Mouse (Mus musculus) MEL (cell line): ENCODE data around the gene Ppp1r14c. TPM values are rescaled to one million over a fixed set of nuclear protein-coding genes. Genes with fewer than 3 reads are reported as not detected.

Experiments used
- DNase-seq: peaks from one replicate; pipeline ENCODE4 v3.0.0; 2011; ENCODE audit warnings: low read depth, low spot score
- H3K27ac ChIP-seq: 2 replicates; pipeline ENCODE4 v1.5.1; 2012; ENCODE audit warnings: low read depth, mild to moderate bottlenecking, control low read depth, low read length, moderate library complexity; ENCODE audit not compliant: control insufficient read depth
- H3K27me3 ChIP-seq, 2 experiments: fragments of 150-350 bp in 1 of 2; sonication (generic) in 1 of 2; 2 replicates each; pipeline ENCODE4 v1.6.1; 2012; ENCODE audit warnings: low read length in 2 of 2, mild to moderate bottlenecking in 2 of 2, improper control_type of control experiment in 1 of 2, moderate library complexity in 1 of 2; ENCODE audit not compliant: insufficient read depth in 2 of 2, control insufficient read depth in 1 of 2
- H3K36me3 ChIP-seq, 2 experiments: 2 replicates each; pipeline ENCODE4 v1.6.1; 2012 to 2014; ENCODE audit warnings: low read length in 2 of 2, improper control_type of control experiment in 1 of 2, inconsistent platforms in 1 of 2, mild to moderate bottlenecking in 1 of 2; ENCODE audit not compliant: insufficient read depth in 2 of 2, control insufficient read depth in 1 of 2
- H3K4me1 ChIP-seq, 2 experiments: fragments of 150-350 bp in 1 of 2; sonication (generic) in 1 of 2; 2 replicates each; pipeline ENCODE4 v1.6.1; 2012; ENCODE audit warnings: low read length in 2 of 2, improper control_type of control experiment in 1 of 2, mild to moderate bottlenecking in 1 of 2; ENCODE audit not compliant: insufficient read depth in 2 of 2, control insufficient read depth in 1 of 2
- H3K4me3 ChIP-seq, 2 experiments: fragments of 150-350 bp in 1 of 2; sonication (generic) in 1 of 2; 2 replicates each; pipeline ENCODE4 v1.5.1; 2012; ENCODE audit warnings: low read depth in 2 of 2, low read length in 2 of 2, mild to moderate bottlenecking in 2 of 2, moderate library complexity in 2 of 2, control low read depth in 1 of 2, improper control_type of control experiment in 1 of 2; ENCODE audit not compliant: control insufficient read depth in 1 of 2, insufficient read depth in 1 of 2
- H3K79me2 ChIP-seq: 2 replicates; pipeline ENCODE4 v1.6.1; 2012; ENCODE audit warnings: mild to moderate bottlenecking, low read length, moderate library complexity; ENCODE audit not compliant: control insufficient read depth, poor library complexity, insufficient read depth
- H3K9ac ChIP-seq: 2 replicates; pipeline ENCODE4 v1.6.1; 2012; ENCODE audit warnings: low read depth, mild to moderate bottlenecking, control low read depth, low read length, moderate library complexity; ENCODE audit not compliant: control insufficient read depth, poor library complexity, severe bottlenecking
- H3K9me3 ChIP-seq: fragments of 150-350 bp; sonication (generic); replicated peaks from 2 replicates; pipeline ENCODE4 v1.6.1; 2012; ENCODE audit warnings: mild to moderate bottlenecking, low read length, improper control_type of control experiment, moderate library complexity; ENCODE audit not compliant: insufficient read depth
- BHLHE40 ChIP-seq: IDR thresholded peaks from 2 replicates; pipeline ENCODE4 v1.6.1; 2012; ENCODE audit warnings: low read depth, mild to moderate bottlenecking, inconsistent platforms, low read length, improper control_type of control experiment, borderline replicate concordance
- CHD1 ChIP-seq: IDR thresholded peaks from 2 replicates; pipeline ENCODE4 v1.6.1; 2012; ENCODE audit warnings: low read depth, mild to moderate bottlenecking, inconsistent platforms, low read length, improper control_type of control experiment
- CHD2 ChIP-seq: IDR thresholded peaks from 2 replicates; pipeline ENCODE4 v1.6.1; 2011; ENCODE audit warnings: low read length, improper control_type of control experiment
- CTCF ChIP-seq, 3 experiments: IDR thresholded peaks in 2 of 3; conservative IDR thresholded peaks in 1 of 3; 2 replicates each; pipeline ENCODE4 v1.5.1; 2011 to 2012; ENCODE audit warnings: low read length in 3 of 3, low read depth in 2 of 3, mild to moderate bottlenecking in 2 of 3, improper control_type of control experiment in 1 of 3, inconsistent platforms in 1 of 3, mixed read lengths in 1 of 3, moderate library complexity in 1 of 3; ENCODE audit not compliant: control insufficient read depth in 1 of 3, insufficient read depth in 1 of 3, poor library complexity in 1 of 3, severe bottlenecking in 1 of 3
- ELF1 ChIP-seq: IDR thresholded peaks from 2 replicates; pipeline ENCODE4 v1.6.1; 2014; ENCODE audit warnings: low read depth, mild to moderate bottlenecking, inconsistent platforms, low read length, improper control_type of control experiment, moderate library complexity
- EP300 ChIP-seq, 2 experiments: IDR thresholded peaks; 2 replicates each; pipeline ENCODE4 v1.6.1; 2011; ENCODE audit warnings: improper control_type of control experiment in 2 of 2, low read length in 2 of 2, low read depth in 1 of 2, mild to moderate bottlenecking in 1 of 2
- ETS1 ChIP-seq: IDR thresholded peaks from 2 replicates; pipeline ENCODE4 v1.6.1; 2012; ENCODE audit warnings: low read depth, mild to moderate bottlenecking, inconsistent platforms, low read length, improper control_type of control experiment, moderate library complexity
- GABPA ChIP-seq: IDR thresholded peaks from 2 replicates; pipeline ENCODE4 v1.6.1; 2012; ENCODE audit warnings: low read depth, mild to moderate bottlenecking, inconsistent platforms, low read length, improper control_type of control experiment, moderate library complexity
- GATA1 ChIP-seq: IDR thresholded peaks from 2 replicates; pipeline ENCODE4 v1.6.1; 2011; ENCODE audit warnings: low read depth, low read length, improper control_type of control experiment
- HCFC1 ChIP-seq: IDR thresholded peaks from 2 replicates; pipeline ENCODE4 v1.6.1; 2012; ENCODE audit warnings: low read depth, mild to moderate bottlenecking, inconsistent platforms, low read length, improper control_type of control experiment, moderate library complexity
- KAT2A ChIP-seq: conservative IDR thresholded peaks from 2 replicates; pipeline ENCODE4 v1.6.1; 2012; ENCODE audit warnings: low read depth, low read length, improper control_type of control experiment, inconsistent platforms
- MAFK ChIP-seq: IDR thresholded peaks from 2 replicates; pipeline ENCODE4 v1.6.1; 2011; ENCODE audit warnings: low read depth, mild to moderate bottlenecking, low read length, improper control_type of control experiment, borderline replicate concordance
- MAX ChIP-seq: IDR thresholded peaks from 2 replicates; pipeline ENCODE4 v1.6.1; 2011; ENCODE audit warnings: low read length, improper control_type of control experiment
- MAZ ChIP-seq: IDR thresholded peaks from 2 replicates; pipeline ENCODE4 v1.6.1; 2012; ENCODE audit warnings: low read depth, mild to moderate bottlenecking, inconsistent platforms, low read length, improper control_type of control experiment
- MEF2A ChIP-seq: IDR thresholded peaks from 2 replicates; pipeline ENCODE4 v1.6.1; 2014; ENCODE audit warnings: low read depth, mild to moderate bottlenecking, inconsistent platforms, low read length, improper control_type of control experiment; ENCODE audit not compliant: poor library complexity, insufficient replicate concordance, severe bottlenecking; ENCODE audit errors: extremely low read depth
- MXI1 ChIP-seq: IDR thresholded peaks from 2 replicates; pipeline ENCODE4 v1.6.1; 2011; ENCODE audit warnings: mild to moderate bottlenecking, low read depth, low read length, improper control_type of control experiment
- MYB ChIP-seq: IDR thresholded peaks from 2 replicates; pipeline ENCODE4 v1.6.1; 2011; ENCODE audit warnings: mild to moderate bottlenecking, low read depth, low read length, improper control_type of control experiment
- MYC ChIP-seq: IDR thresholded peaks from 2 replicates; pipeline ENCODE4 v1.6.1; 2011; ENCODE audit warnings: low read depth, mild to moderate bottlenecking, low read length, improper control_type of control experiment, moderate library complexity
- NELFE ChIP-seq: IDR thresholded peaks from 2 replicates; pipeline ENCODE4 v1.6.1; 2011; ENCODE audit warnings: low read depth, low read length, improper control_type of control experiment
- POLR2A ChIP-seq, 2 experiments: IDR thresholded peaks; 2 replicates each; pipeline ENCODE4 v1.6.1; 2011 to 2012; ENCODE audit warnings: low read length in 2 of 2, mild to moderate bottlenecking in 2 of 2, control low read depth in 1 of 2, improper control_type of control experiment in 1 of 2, low read depth in 1 of 2, moderate library complexity in 1 of 2; ENCODE audit not compliant: control insufficient read depth in 1 of 2, insufficient read depth in 1 of 2, poor library complexity in 1 of 2
- POLR2AphosphoS2 ChIP-seq: IDR thresholded peaks from 2 replicates; pipeline ENCODE4 v1.6.1; 2011; ENCODE audit warnings: low read length, improper control_type of control experiment
- POLR2AphosphoS5 ChIP-seq: IDR thresholded peaks from 2 replicates; pipeline ENCODE4 v1.6.1; 2012; ENCODE audit warnings: low read depth, borderline replicate concordance, mild to moderate bottlenecking, inconsistent platforms, low read length, moderate library complexity, mixed read lengths
- RAD21 ChIP-seq: IDR thresholded peaks from 2 replicates; pipeline ENCODE4 v1.6.1; 2011; ENCODE audit warnings: mild to moderate bottlenecking, low read depth, low read length, improper control_type of control experiment
- SMC3 ChIP-seq: IDR thresholded peaks from 2 replicates; pipeline ENCODE4 v1.6.1; 2011; ENCODE audit warnings: low read depth, low read length, improper control_type of control experiment
- TAL1 ChIP-seq: IDR thresholded peaks from 2 replicates; pipeline ENCODE4 v1.6.1; 2012; ENCODE audit warnings: mild to moderate bottlenecking, inconsistent platforms, low read length, moderate library complexity, mixed read lengths
- UBTF ChIP-seq: IDR thresholded peaks from 2 replicates; pipeline ENCODE4 v1.6.1; 2012; ENCODE audit warnings: low read depth, mild to moderate bottlenecking, inconsistent platforms, low read length, improper control_type of control experiment, moderate library complexity, borderline replicate concordance; ENCODE audit not compliant: insufficient read depth
- USF1 ChIP-seq: IDR thresholded peaks from 2 replicates; pipeline ENCODE4 v1.6.1; 2014; ENCODE audit warnings: low read depth, mild to moderate bottlenecking, inconsistent platforms, low read length, improper control_type of control experiment, moderate library complexity
- USF2 ChIP-seq, 2 experiments: IDR thresholded peaks; 2 replicates each; pipeline ENCODE4 v1.6.1; 2011 to 2012; ENCODE audit warnings: improper control_type of control experiment in 2 of 2, low read length in 2 of 2, borderline replicate concordance in 1 of 2, inconsistent platforms in 1 of 2, low read depth in 1 of 2, mild to moderate bottlenecking in 1 of 2; ENCODE audit not compliant: insufficient read depth in 1 of 2
- ZC3H11A ChIP-seq: IDR thresholded peaks from 2 replicates; pipeline ENCODE4 v1.6.1; 2012; ENCODE audit warnings: low read depth, mild to moderate bottlenecking, inconsistent platforms, low read length, improper control_type of control experiment
- ZMIZ1 ChIP-seq: IDR thresholded peaks from 2 replicates; pipeline ENCODE4 v1.6.1; 2012; ENCODE audit warnings: low read depth, mild to moderate bottlenecking, inconsistent platforms, low read length, improper control_type of control experiment, moderate library complexity
- ZNF384 ChIP-seq: IDR thresholded peaks from 2 replicates; pipeline ENCODE4 v1.6.1; 2012; ENCODE audit warnings: low read depth, mild to moderate bottlenecking, inconsistent platforms, low read length, improper control_type of control experiment
- polyA plus RNA-seq, 2 experiments: library from polyadenylated mRNA; stranded (reverse) in 1 of 2; unstranded in 1 of 2; fragments of >175 nt in 1 of 2; fragments of >200 nt in 1 of 2; gene quantifications; 2 replicates each; pipeline versions ENCODE4 v1.2.1 to v1.2.4; 2012; ENCODE audit warnings: low replicate concordance in 2 of 2, low read depth in 1 of 2; ENCODE audit not compliant: insufficient read length in 2 of 2, insufficient read depth in 1 of 2, missing spikeins in 1 of 2
- total RNA-seq: library from RNA; depleted of rRNA; stranded (reverse); fragments of 300-350 nt; gene quantifications from 2 replicates; pipeline ENCODE4 v1.2.3, GENCODE M21; 2012

Gene Ppp1r14c
- total and polyA plus RNA-seq, 3 experiments: not detected

GRCm38 (mm10) chr10:3452822-3453475 is 87.1 kb downstream of the Ppp1r14c start:
- no peak overlapping the region for H3K9ac ChIP-seq
- no peak overlapping the region for H3K4me3 ChIP-seq
- DNase-seq: no peak
- no peaks in the 10 kb centered on the region for H3K4me1 ChIP-seq
- H3K9me3 ChIP-seq: no peaks in the 10 kb centered on the region
- TF ChIP-seq SMC3 (no peak), KAT2A (no peak), MXI1 (no peak), ELF1 (no peak), CTCF (IDR thresholded peaks at IDR 0.05 in 2 of 3, conservative IDR thresholded peaks at IDR 0.05 in 1 of 3; ENCODE audit: control insufficient read depth in 1 of 3, insufficient read depth in 1 of 3, low read depth in 2 of 3, low read length in 3 of 3, poor library complexity in 1 of 3, severe bottlenecking in 1 of 3) (no peak), UBTF (no peak), USF1 (no peak), MYB (no peak), CHD2 (no peak), ZC3H11A (no peak), GABPA (no peak), HCFC1 (no peak), POLR2AphosphoS2 (no peak), MAZ (no peak), MEF2A (no peak), GATA1 (no peak), CHD1 (no peak), EP300 (IDR thresholded peaks at IDR 0.05; ENCODE audit: low read depth in 1 of 2, low read length in 2 of 2) (no peak), MAFK (no peak), MYC (no peak)
- no peak overlapping the region for H3K27ac ChIP-seq
- H3K79me2 ChIP-seq: no peaks in the 10 kb centered on the region
- no peaks in the 10 kb centered on the region for H3K36me3 ChIP-seq
- no peaks in the 10 kb centered on the region for H3K27me3 ChIP-seq

- H3K27me3 ChIP-seq: no peaks in the 10 kb centered on the region
- TF ChIP-seq ETS1: no peak
- TF ChIP-seq MAZ: no peak
- no peak for TF ChIP-seq EP300 (IDR thresholded peaks at IDR 0.05; ENCODE audit: low read depth in 1 of 2, low read length in 2 of 2)
- no peak for TF ChIP-seq TAL1
- TF ChIP-seq KAT2A: no peak
- TF ChIP-seq MEF2A: no peak
- no peak for TF ChIP-seq HCFC1
- no peak for TF ChIP-seq NELFE
- no peak for TF ChIP-seq ZNF384
- TF ChIP-seq POLR2A (IDR thresholded peaks at IDR 0.05; ENCODE audit: control insufficient read depth in 1 of 2, insufficient read depth in 1 of 2, low read depth in 1 of 2, low read length in 2 of 2, poor library complexity in 1 of 2): no peak
- TF ChIP-seq ZMIZ1: no peak
- TF ChIP-seq POLR2AphosphoS5: no peak
- no peak for TF ChIP-seq MXI1
- TF ChIP-seq MAX: no peak
- no peak for TF ChIP-seq USF2 (IDR thresholded peaks at IDR 0.05; ENCODE audit: borderline replicate concordance in 1 of 2, insufficient read depth in 1 of 2, low read depth in 1 of 2, low read length in 2 of 2)
- no peak for TF ChIP-seq RAD21
- no peak for TF ChIP-seq MAFK
- TF ChIP-seq BHLHE40: no peak
- TF ChIP-seq ZC3H11A: no peak
- H3K4me1 ChIP-seq: no peaks in the 10 kb centered on the region
These were observed 92.8 kb downstream of the Ppp1r14c start for GRCm38 (mm10) chr10:3458686-3459085.

More at GRCm38 (mm10) chr10:3458686-3459085, 92.8 kb downstream of the Ppp1r14c start:
- no peak for DNase-seq
- no peaks in the 10 kb centered on the region for H3K9me3 ChIP-seq
- H3K9ac ChIP-seq: no peak overlapping the region
- H3K27ac ChIP-seq: no peak overlapping the region
- no peaks in the 10 kb centered on the region for H3K79me2 ChIP-seq
- no peak overlapping the region for H3K4me3 ChIP-seq
- H3K36me3 ChIP-seq: no peaks in the 10 kb centered on the region
